Mouse (Mus musculus): ENCODE measurements around the gene Gm14214. TPM values are rescaled to one million over a fixed set of nuclear protein-coding genes. Genes with fewer than 3 reads are reported as not detected.
A peak's percentile ranks its signal among the peaks of the same experiment; 100 is the strongest.

The Gm14214 gene
- total and polyA plus RNA-seq, 2 experiments from 2014 or later: not detected

- no peaks in the 10 kb centered on the region for H3K4me1 ChIP-seq (ENCODE audit: control insufficient read depth, insufficient read depth)
- no peaks in the 10 kb centered on the region for H3K9me3 ChIP-seq (replicated peaks; ENCODE audit: control insufficient read depth, low read length)
- no peaks in the 10 kb centered on the region for H3K36me3 ChIP-seq (replicated peaks; ENCODE audit: control insufficient read depth, insufficient read depth, low read length)
- ATAC-seq (ENCODE audit: insufficient read depth, low read depth): no peak
- no peaks in the 10 kb centered on the region for H3K27me3 ChIP-seq (ENCODE audit: control insufficient read depth, insufficient read depth, low read length)
- H3K4me3 ChIP-seq (ENCODE audit: low read depth, low read length): no peak overlapping the region
- TF ChIP-seq EP300 (IDR thresholded peaks at IDR 0.05; ENCODE audit: low read depth): no peak
- TF ChIP-seq CTCF (IDR thresholded peaks at IDR 0.05; ENCODE audit: low read depth): no peak
- no peak overlapping the region for H3K27ac ChIP-seq (ENCODE audit: low read depth)
- H3K9ac ChIP-seq (replicated peaks; ENCODE audit: low read depth, low read length): no peak overlapping the region
- no peak overlapping the region for H3K4me2 ChIP-seq (ENCODE audit: low read depth, low read length)
- no peak for DNase-seq (ENCODE audit: low spot score)
- 75% methylated on average over 8 of the region's 8 CpGs for WGBS
Measured at GRCm38 (mm10) chr2:154771604-154772003, 1.8 kb upstream of the Gm14214 start.

- Histone ChIP-seq H3K4me2 (ENCODE audit: low read depth, low read length) (no peak overlapping the region), H3K36me3 (replicated peaks; ENCODE audit: control insufficient read depth, insufficient read depth, low read length) (no peaks in the 10 kb centered on the region), H3K9me3 (replicated peaks; ENCODE audit: control insufficient read depth, low read length) (no peaks in the 10 kb centered on the region), H3K4me1 (ENCODE audit: control insufficient read depth, insufficient read depth) (0 out of 2 replicates have a peak, but pooled peaks cover 5% of the 10 kb centered on the region), H3K27me3 (ENCODE audit: control insufficient read depth, insufficient read depth, low read length) (no peaks in the 10 kb centered on the region), H3K9ac (replicated peaks; ENCODE audit: low read depth, low read length) (no peak overlapping the region), H3K27ac (ENCODE audit: low read depth) (no peak overlapping the region), H3K4me3 (ENCODE audit: low read depth, low read length) (no peak overlapping the region)
- DNase-seq (ENCODE audit: low spot score): no peak
- TF ChIP-seq EP300 (IDR thresholded peaks at IDR 0.05; ENCODE audit: low read depth) (no peak), CTCF (IDR thresholded peaks at IDR 0.05; ENCODE audit: low read depth) (no peak)
- WGBS: 84% methylated on average over 6 of the region's 6 CpGs
- ATAC-seq (ENCODE audit: insufficient read depth, low read depth): no peak
Measured at GRCm38 (mm10) chr2:154767051-154767450, 2.8 kb downstream of the Gm14214 start.

- H3K9me3 ChIP-seq (replicated peaks; ENCODE audit: control insufficient read depth, low read length): no peaks in the 10 kb centered on the region
- no peaks in the 10 kb centered on the region for H3K27me3 ChIP-seq (ENCODE audit: control insufficient read depth, insufficient read depth, low read length)
- WGBS: 69% methylated on average over 8 of the region's 8 CpGs
- ATAC-seq (ENCODE audit: insufficient read depth, low read depth) (no peak), DNase-seq (ENCODE audit: low spot score) (no peak)
- TF ChIP-seq CTCF (IDR thresholded peaks at IDR 0.05; ENCODE audit: low read depth): no peak
- TF ChIP-seq EP300 (IDR thresholded peaks at IDR 0.05; ENCODE audit: low read depth): no peak
- H3K4me2 ChIP-seq (ENCODE audit: low read depth, low read length): no peak overlapping the region
- no peak overlapping the region for H3K27ac ChIP-seq (ENCODE audit: low read depth)
- no peak overlapping the region for H3K4me3 ChIP-seq (ENCODE audit: low read depth, low read length)
- H3K9ac ChIP-seq (replicated peaks; ENCODE audit: low read depth, low read length): no peak overlapping the region
- H3K4me1 ChIP-seq (ENCODE audit: control insufficient read depth, insufficient read depth): 0 out of 2 replicates have a peak, but pooled peaks cover 5% of the 10 kb centered on the region
- no peaks in the 10 kb centered on the region for H3K36me3 ChIP-seq (replicated peaks; ENCODE audit: control insufficient read depth, insufficient read depth, low read length)
Measured at GRCm38 (mm10) chr2:154765554-154766008, 4.2 kb downstream of the Gm14214 start.

- Histone ChIP-seq H3K9me3 (replicated peaks; ENCODE audit: control insufficient read depth, low read length) (no peaks in the 10 kb centered on the region), H3K27me3 (ENCODE audit: control insufficient read depth, insufficient read depth, low read length) (no peaks in the 10 kb centered on the region), H3K4me1 (ENCODE audit: control insufficient read depth, insufficient read depth) (0 out of 2 replicates have a peak, but pooled peaks cover 5% of the 10 kb centered on the region), H3K4me2 (ENCODE audit: low read depth, low read length) (no peak overlapping the region), H3K36me3 (replicated peaks; ENCODE audit: control insufficient read depth, insufficient read depth, low read length) (no peaks in the 10 kb centered on the region), H3K9ac (replicated peaks; ENCODE audit: low read depth, low read length) (no peak overlapping the region), H3K27ac (ENCODE audit: low read depth) (no peak overlapping the region), H3K4me3 (ENCODE audit: low read depth, low read length) (no peak overlapping the region)
- ATAC-seq (ENCODE audit: insufficient read depth, low read depth) (no peak), DNase-seq (ENCODE audit: low spot score) (no peak)
- WGBS: 81% methylated on average over 9 of the region's 9 CpGs
- 0 out of 2 replicates have a peak, but pooled peaks have one; percentile 5 for TF ChIP-seq CTCF (IDR thresholded peaks at IDR 0.05; ENCODE audit: low read depth)
- TF ChIP-seq EP300 (IDR thresholded peaks at IDR 0.05; ENCODE audit: low read depth): no peak
Measured at GRCm38 (mm10) chr2:154764828-154765497, 4.9 kb downstream of the Gm14214 start.

GRCm38 (mm10) chr2:154763226-154763625 is 6.6 kb downstream of the Gm14214 start:
- no peaks in the 10 kb centered on the region for H3K9me3 ChIP-seq (replicated peaks; ENCODE audit: control insufficient read depth, low read length)
- WGBS: 51% methylated on average over 3 of the region's 3 CpGs
- no peak for ATAC-seq (ENCODE audit: insufficient read depth, low read depth)

More at GRCm38 (mm10) chr2:154763226-154763625, 6.6 kb downstream of the Gm14214 start:
- no peak overlapping the region for H3K4me3 ChIP-seq (ENCODE audit: low read depth, low read length)
- DNase-seq (ENCODE audit: low spot score): no peak
- H3K36me3 ChIP-seq (replicated peaks; ENCODE audit: control insufficient read depth, insufficient read depth, low read length): no peaks in the 10 kb centered on the region
- no peaks in the 10 kb centered on the region for H3K27me3 ChIP-seq (ENCODE audit: control insufficient read depth, insufficient read depth, low read length)
- TF ChIP-seq EP300 (IDR thresholded peaks at IDR 0.05; ENCODE audit: low read depth) (no peak), CTCF (IDR thresholded peaks at IDR 0.05; ENCODE audit: low read depth) (no peak)
- no peak overlapping the region for H3K4me2 ChIP-seq (ENCODE audit: low read depth, low read length)
- H3K4me1 ChIP-seq (ENCODE audit: control insufficient read depth, insufficient read depth): 0 out of 2 replicates have a peak, but pooled peaks cover 5% of the 10 kb centered on the region
- H3K9ac ChIP-seq (replicated peaks; ENCODE audit: low read depth, low read length): no peak overlapping the region
- H3K27ac ChIP-seq (ENCODE audit: low read depth): no peak overlapping the region

Measured in heart, postnatal 0 days (tissue).